Mouse (Mus musculus): ENCODE results near the gene Prkar1b. TPM values are rescaled to one million over a fixed set of nuclear protein-coding genes. Genes with fewer than 3 reads are reported as not detected.

The Prkar1b gene
- total RNA-seq, 1 experiment from 2014 or later: not detected

DNA sequence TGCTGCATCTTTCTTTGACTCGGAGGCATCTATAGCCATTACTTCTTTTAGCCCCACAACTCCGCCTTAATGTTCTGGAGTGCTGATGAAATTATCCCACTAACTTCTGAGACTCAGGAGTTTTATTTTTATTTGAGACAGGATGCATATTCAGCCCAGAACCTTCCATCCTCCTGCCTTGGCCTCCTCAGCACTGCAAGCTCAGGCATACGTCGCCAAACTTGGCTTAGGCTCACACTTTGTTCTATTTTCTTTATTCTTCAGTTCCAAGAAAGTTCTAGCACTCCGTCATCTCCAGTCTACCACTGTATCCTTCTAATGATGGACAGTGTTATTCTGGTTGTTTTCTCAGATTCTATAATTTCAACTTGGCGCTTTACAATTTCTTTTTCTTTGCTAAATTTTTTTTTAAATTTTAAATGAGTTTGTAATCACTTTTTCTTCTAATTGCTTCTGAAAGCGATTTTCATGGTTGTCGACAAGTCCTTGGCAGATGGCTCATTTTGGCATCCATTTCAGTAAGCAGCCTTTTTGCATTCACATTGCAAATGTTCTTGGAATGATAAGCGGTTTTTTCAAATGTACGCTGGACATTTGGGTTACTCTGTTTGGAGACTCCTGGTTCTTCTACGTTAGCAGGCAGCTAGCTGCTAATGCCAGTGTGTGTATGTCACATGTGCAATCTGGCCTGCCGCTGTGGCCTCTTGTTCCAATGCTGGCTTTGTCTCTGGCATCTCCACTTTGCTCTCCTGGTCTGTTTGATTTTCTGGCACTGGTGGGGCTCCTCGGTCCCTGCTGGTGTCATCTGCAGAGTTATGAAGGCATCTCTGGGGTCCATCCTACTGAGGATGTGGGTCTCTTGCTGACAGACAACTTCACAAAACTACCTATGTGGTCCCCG lies 2.4 kb downstream of the Prkar1b start:
- no peak for ATAC-seq (ENCODE audit: extremely low read depth, insufficient number of reproducible peaks, low FRiP score, poor library complexity, severe bottlenecking)

DNA sequence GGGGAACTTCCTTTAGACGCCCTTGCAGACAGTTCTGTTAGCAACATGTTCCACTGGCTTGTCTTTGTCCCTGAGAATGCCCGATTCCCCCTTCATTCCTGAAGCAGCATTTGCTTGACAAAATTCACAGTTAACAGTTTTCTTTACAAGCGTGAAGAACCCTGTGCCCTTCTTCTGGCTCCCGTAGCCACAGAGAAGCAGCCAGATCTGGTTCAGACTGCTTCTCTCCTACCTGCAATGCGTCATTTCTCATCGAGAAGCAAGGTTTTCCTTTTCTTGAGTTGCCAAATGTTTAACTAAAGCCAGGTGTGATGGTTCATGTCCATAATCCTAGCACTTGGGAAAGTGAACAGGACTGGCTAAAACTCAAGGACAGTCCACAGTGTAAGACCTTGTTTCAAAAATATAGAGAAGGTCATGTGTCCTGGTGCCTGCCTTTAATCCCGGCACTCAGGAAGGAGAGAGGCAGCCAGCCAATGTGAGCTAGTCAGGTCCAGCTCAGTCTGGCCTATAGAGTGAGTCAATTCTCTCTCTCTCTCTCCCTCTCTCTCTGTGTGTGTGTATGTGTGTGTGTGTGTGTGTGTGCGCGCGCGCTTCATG lies 3.2 kb downstream of the Prkar1b start:
- no peak for ATAC-seq (ENCODE audit: extremely low read depth, insufficient number of reproducible peaks, low FRiP score, poor library complexity, severe bottlenecking)

DNA sequence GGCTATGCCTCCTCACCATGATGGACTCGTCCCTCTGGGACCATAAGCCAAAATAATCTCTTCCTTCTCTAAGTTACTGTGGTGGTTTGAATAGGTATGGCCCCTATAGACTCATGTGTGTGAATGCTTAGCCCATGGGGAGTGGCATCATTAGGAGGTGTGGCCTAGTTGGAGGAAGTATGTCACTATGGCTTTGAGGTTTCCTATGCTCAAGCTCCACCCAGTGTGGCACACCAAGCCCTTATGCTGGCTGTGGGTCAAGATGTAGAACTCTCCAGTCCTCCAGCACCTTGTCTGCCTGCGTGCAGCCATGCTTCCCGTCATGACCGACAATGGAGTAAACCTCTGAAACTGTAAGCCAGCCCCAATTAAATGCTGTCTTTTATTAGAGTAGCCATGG lies 4.1 kb downstream of the Prkar1b start:
- no peak for ATAC-seq (ENCODE audit: extremely low read depth, insufficient number of reproducible peaks, low FRiP score, poor library complexity, severe bottlenecking)

DNA sequence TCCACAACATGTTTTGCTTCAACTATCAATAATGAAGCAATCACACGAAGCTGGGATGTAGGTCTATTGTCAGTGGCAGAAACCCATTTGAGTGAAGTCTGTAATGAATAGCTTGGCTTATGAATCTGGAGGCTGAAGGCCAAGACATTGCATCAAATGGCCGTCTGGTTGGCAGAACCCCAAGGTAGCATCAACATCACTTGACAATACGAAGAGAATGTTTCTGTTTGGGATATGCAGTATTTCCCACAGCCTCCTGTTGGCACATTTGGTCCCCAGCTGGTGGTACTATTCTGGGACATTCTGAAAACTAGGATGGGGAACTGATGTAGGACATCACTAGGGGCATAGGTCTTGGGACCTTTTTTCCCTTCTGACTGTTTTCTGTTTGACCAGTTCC lies 5.9 kb downstream of the Prkar1b start:
- ATAC-seq (ENCODE audit: extremely low read depth, insufficient number of reproducible peaks, low FRiP score, poor library complexity, severe bottlenecking): no peak

DNA sequence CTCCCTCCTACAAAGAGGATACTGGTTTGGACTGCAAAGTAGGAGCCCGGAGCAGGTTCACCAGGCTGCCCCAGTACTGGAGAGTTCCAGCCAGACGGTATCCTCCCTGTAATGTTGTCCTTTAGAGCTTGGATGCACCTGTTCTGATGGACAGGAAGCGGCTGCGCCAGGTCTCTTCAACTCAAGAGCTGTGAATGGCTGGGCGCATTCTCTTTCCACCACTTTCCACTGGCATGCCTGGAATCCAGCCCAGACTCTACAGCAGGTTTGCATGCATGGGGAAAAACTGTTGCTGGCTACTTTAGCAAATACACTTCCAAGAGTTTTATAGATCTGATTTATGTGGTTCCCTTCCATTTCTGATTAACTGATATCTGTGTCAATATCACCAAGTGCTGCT lies 8.5 kb downstream of the Prkar1b start:
- no peak for ATAC-seq (ENCODE audit: extremely low read depth, insufficient number of reproducible peaks, low FRiP score, poor library complexity, severe bottlenecking)

DNA sequence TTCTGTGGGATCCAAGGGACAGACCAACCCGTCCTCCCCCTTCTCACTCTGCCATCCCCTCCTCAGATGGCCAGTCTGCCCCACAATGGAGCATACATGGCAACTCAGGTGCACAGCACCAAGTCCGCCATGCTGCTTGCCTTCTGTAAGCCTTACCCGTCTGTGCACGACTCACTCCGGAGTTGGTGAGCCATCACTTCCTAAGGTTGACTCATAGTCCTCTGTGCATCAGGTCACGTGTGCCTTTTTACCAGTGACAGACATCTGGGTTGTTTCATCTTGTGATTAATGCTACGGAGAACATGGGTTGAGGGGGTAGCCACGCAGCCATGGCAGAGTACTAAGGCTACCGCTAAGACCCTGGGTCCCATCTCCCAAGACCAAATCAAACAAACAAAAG lies 9.2 kb downstream of the Prkar1b start:
- no peak for ATAC-seq (ENCODE audit: extremely low read depth, insufficient number of reproducible peaks, low FRiP score, poor library complexity, severe bottlenecking)

DNA sequence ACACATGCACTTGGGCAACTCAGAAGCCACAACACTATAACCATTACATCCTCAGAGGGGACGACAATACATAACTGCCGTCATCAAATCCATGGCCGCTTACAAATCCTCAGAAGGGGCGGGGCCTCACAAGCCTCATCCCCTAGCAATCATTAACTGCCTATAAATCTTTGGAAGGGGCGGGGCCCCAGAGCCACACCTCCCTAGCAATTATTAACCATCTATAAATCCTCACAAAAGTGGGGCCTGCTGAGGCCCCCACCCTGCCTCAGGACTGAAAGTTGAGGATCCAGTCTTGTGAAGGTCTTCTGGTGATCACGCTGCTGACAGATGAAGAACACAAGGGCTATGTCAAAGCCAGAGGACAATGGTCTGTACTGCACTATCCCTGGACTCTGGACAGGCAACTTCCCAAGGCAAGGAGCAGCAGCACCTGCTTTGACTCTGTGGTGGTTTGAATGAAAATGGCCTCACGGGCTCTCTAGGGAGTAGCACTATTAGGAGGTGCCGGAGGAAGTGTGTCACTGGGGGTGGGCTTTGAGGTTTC lies 10.8 kb downstream of the Prkar1b start:
- ATAC-seq (ENCODE audit: extremely low read depth, insufficient number of reproducible peaks, low FRiP score, poor library complexity, severe bottlenecking): no peak

DNA sequence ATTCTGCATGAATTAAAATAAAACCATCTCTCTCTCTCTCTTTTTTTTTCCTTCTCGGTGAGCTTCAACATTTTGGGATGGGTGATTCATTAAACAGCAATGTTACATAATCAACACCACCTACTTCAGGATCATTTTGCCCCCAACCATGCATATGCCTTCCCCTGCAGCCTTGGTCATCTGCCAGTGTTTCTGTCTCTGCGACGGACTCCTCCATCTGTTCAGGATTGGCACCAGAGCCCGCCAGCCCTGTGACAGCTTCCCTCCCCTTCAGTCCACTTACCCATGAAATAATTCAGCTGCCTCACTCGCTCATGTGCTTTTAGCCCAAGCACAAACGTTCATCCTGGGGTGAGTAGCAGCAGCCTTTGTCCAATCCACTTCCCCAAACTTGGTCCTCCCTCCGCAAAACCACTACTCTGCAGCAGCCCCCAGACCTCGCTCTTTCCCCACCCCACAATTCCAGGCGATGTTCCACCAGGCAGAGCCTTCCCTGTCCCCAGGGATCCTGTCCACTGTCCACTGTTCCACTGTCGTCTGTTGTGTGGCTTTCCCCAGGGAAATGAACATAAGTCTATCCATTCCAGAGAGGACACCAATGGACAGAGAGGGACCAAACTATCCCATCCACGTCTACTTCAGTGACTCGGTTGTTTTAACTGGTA lies 11.4 kb downstream of the Prkar1b start:
- no peak for ATAC-seq (ENCODE audit: extremely low read depth, insufficient number of reproducible peaks, low FRiP score, poor library complexity, severe bottlenecking)

DNA sequence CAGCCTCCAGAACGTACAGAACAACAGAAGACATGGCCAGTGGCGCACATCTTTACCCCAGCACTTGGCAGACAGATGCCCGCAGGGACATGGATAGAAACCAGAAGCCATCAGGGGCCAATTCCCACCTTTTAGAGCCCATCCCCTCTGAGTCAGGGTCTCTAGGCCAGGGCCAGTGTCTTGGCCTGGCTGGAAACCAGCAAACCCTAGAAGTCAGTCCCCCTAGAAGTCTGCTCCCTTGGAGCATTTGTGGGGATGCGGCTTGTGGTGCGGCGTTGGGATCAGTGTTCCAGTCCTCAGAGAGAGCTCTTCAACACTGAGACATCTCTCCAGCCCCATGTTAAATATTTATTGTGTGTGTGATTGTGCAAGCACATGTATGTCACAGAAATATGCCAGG lies 12.6 kb downstream of the Prkar1b start:
- no peak for ATAC-seq (ENCODE audit: extremely low read depth, insufficient number of reproducible peaks, low FRiP score, poor library complexity, severe bottlenecking)

DNA sequence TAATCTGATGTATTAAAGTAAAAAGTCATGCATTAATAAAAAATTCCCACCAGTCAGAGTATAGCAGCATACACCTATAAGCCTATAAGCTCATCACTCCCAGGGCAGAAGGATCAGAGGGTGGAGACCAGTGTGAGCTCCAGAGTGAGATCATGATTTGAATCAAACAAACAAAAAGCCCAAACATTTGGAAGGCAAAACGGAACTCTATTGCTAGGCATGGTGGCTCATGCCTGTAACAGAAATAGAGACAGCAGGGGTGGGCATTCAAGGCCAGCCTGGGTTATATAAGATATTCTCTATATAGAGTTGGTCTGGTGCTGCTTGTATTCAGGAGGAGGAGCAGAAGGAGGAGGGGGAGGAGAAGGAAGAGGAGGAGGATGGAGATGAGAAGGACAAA lies 13.5 kb downstream of the Prkar1b start:
- no peak for ATAC-seq (ENCODE audit: extremely low read depth, insufficient number of reproducible peaks, low FRiP score, poor library complexity, severe bottlenecking)

DNA sequence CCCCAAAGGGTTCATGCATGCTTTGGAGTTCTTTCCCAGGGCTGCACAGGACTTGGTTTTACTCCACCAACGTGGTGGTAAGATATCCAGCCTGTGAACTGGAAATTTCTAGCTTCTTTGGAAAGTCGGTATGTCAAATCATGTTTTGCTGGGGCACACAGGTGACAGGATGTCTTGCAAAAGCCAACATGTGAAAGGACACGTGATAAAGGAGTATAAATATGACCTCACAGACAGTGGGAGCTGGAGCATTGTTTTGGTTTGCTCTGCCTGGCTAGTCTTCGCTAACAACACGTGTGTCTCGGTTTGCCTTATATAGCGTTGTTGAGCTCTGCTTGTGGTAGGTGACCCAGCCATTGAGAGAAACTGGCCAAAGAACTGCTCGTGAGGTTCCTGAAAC lies 15.3 kb downstream of the Prkar1b start:
- ATAC-seq (ENCODE audit: extremely low read depth, insufficient number of reproducible peaks, low FRiP score, poor library complexity, severe bottlenecking): no peak

DNA sequence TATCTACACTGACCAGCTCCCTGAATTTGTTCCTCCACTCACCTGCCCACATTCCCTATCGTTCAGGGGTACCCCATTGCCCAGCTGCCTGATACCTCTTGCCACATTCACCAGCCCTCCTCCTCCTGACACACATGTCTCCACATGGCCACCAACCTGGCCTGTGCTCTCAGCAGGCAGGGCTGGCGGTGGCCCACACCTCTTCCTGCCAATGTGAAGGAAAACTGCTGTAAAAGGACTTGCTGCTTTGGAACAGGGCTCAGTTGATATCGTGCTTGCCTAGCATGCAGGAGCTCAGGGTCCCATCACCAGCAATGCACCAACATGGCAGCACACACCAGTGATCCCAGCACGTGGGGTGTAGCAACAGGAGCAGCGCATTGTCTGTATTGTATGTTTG lies 19.4 kb downstream of the Prkar1b start:
- ATAC-seq (ENCODE audit: extremely low read depth, insufficient number of reproducible peaks, low FRiP score, poor library complexity, severe bottlenecking): no peak

DNA sequence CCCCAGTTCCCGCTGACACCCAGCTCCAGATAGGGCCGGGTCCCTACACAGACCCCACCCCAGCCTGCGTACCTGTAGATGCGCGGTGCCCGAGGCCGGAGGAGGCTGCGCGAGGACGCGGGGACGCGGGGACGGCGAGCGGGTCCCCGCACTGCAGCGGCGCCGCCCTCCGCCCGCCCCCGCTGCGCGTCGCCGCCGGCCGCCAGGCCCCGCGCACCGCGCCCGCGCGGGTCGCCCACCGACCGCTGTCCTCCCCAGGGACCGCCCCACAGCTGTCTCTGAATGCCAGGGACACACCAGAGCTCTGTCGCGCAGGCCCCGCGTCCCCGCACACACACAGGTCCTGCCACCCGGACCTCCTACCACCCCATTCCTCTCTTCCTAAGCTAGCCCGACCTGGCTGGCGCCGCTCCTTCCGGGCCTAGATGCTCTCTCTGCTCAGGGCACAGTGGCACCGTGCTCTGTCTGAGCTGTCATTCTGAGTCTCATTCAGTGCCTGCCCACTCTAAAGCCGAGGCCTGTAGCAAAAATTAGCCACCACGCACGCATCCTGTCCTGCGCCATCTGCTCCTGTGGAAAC lies 20.1 kb downstream of the Prkar1b start:
- ATAC-seq (ENCODE audit: extremely low read depth, insufficient number of reproducible peaks, low FRiP score, poor library complexity, severe bottlenecking): no peak

DNA sequence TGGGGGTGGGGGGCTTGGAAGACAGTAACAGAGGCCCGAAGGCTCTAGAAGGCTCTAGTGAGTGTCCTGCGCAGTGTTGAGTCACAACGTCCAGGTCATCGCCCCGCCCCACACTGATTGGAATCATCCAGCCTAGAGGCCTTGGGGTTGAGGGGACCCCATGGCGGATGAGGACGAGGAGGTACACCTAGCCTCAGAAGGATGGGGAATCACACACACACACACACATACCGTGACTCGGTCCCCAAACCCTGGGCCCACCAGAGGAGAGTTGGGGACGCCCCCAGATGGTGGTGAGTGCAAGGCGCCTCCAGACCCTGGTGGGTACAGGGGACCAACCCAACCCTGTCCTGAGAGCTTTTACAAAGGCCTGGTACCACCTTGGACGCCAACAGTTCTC lies 20.7 kb downstream of the Prkar1b start:
- ATAC-seq (ENCODE audit: extremely low read depth, insufficient number of reproducible peaks, low FRiP score, poor library complexity, severe bottlenecking): no peak

DNA sequence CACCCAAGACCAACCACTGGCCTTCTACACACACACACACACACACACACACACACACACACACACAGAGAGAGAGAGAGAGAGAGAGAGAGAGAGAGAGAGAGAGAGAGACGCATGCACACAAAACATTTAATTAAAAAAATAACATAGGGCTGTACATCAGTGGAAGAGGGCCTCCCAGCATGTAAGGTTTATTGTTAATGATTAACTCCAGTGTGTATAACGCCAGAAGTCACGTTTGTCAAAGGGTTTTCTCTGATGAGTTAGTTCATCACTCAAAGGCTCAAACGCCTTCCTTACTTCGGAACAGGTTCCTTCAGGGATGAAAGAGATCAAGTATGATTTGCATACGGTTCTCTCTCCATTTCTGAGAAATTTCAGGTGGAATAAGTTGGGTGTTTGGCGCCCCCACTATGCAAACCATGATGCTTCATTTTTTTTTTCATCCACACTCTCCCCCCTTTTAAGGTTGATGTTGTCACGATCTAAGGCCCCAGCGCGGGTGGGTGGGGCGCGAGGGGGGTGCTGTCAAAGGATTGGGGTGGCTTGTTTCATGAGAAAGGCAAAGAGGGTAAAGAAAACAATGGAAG lies 21.2 kb downstream of the Prkar1b start:
- ATAC-seq (ENCODE audit: extremely low read depth, insufficient number of reproducible peaks, low FRiP score, poor library complexity, severe bottlenecking): no peak

DNA sequence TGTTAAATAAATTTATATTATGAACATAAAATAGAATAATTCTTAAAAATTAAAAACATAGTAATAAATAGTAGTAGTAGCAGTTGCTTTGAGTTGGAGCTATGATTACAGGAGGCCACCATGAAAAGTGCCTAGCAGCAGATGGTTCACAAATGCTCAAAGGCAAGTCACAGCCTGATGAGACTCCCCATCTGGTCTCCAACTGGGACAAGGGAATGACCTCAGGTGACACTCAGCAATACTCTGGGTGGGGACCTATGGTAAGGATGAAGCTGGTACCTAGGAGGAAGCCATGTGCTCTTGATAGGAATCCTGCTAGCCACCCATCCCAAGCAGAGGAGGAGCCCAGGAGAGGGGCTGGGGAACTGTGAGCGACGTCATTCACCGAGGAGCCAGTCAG lies 24.1 kb downstream of the Prkar1b start:
- no peak for ATAC-seq (ENCODE audit: extremely low read depth, insufficient number of reproducible peaks, low FRiP score, poor library complexity, severe bottlenecking)

DNA sequence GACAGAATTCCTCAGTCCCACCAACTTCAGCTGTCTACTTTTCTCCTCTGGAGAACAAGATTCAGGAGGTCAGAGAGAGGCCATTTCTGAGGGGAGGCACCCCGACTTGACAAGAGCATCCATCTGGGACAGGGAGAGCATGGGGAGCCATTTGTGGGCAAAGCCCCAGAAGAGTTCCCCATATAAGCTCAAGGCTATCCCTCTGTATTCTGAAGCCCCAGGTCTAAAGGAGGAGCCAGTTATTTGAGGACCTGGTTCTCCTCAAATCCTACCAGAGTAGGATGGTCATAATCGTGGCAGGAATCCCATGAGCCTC lies 30.9 kb downstream of the Prkar1b start:
- ATAC-seq (ENCODE audit: extremely low read depth, insufficient number of reproducible peaks, low FRiP score, poor library complexity, severe bottlenecking): no peak

DNA sequence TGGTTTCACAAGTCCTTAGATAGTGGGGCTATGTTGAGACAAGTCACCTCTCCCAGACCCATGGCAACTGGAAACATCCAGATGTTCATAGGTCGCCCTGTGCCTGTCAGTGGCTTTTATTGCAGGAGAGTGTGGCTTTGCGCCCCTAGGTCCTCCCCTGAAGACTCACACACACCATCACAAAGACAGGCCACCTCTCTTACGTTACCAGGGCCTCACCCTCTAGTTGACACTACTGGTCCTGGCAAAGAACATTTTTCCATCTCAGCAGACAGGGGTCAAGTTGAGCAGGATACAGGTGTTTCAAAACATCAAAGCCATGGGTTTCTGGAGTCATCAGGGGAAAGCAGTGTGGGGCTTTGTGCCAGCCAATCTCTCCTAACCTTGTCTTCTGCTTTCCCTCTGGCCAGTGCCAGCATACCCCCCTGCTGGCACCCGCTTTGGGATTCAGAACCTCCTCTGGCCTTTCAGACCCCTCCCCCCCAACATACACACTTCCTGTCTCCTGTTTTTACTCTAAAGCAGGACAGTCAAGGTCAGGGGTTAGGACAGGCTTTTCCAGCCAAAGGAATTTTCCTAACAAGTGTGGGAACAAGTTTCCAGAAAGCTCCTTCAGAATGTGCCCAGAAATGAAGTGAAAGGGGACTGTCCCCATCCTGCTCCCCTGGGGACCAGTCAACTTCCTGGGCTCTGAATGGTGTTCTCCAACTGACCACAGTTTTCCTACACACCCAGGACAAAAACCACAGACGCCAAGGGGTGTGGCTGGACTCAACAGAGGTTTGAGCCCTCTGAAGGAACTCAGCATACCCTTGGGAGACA lies 31.5 kb downstream of the Prkar1b start:
- no peak for ATAC-seq (ENCODE audit: extremely low read depth, insufficient number of reproducible peaks, low FRiP score, poor library complexity, severe bottlenecking)

DNA sequence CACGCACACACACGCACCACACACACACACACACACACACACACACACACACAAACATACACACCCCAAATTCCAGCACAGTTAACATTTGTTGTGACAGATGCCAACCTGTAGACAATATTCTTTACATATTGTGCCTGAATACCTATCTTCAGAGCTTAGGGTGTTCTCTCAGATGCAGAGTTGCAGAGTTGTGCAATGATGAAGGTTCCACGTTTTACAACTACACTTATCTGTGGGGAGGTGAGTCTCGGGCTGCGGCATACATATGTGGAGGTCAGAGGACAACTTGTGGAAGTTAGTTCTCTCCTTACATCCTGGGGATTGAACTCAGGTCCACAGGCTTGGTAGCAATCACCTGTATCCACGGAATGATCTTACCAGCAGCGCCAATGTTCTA lies 34.3 kb downstream of the Prkar1b start:
- ATAC-seq (ENCODE audit: extremely low read depth, insufficient number of reproducible peaks, low FRiP score, poor library complexity, severe bottlenecking): no peak
